Comparison of ENCODE assay signal across 29 mouse cellular contexts in genomic region chr4:124057607-124058006, GRCm38 (mm10).
"Had no signal": no experiment of that assay in that cellular context is flagged by ENCODE, and none has a peak within 500 bp of the region (broad histone marks: within the 10 kb centered on the region; RNA-seq: fewer than 3 reads in every experiment).

No protein-coding gene starts in this region.

- H3K4me1 ChIP-seq: limb, embryonic 12.5 days; limb, embryonic 13.5 days; limb, embryonic 15.5 days; lung, embryonic 15.5 days; megakaryocyte, embryonic 14.5 days; midbrain, embryonic 12.5 days; midbrain, embryonic 13.5 days; midbrain, embryonic 15.5 days; neural tube, embryonic 12.5 days; neural tube, embryonic 13.5 days had no signal

- H3K9me3 ChIP-seq: limb, embryonic 12.5 days; limb, embryonic 13.5 days; limb, embryonic 15.5 days; liver, embryonic 12.5 days; liver, embryonic 13.5 days; liver, embryonic 15.5 days; lung, embryonic 15.5 days; megakaryocyte, embryonic 14.5 days; midbrain, embryonic 10.5 days; midbrain, embryonic 12.5 days; midbrain, embryonic 13.5 days; midbrain, embryonic 15.5 days; neural tube, embryonic 12.5 days; neural tube, embryonic 13.5 days had no signal

- H3K4me3 ChIP-seq: limb, embryonic 12.5 days; limb, embryonic 13.5 days; limb, embryonic 15.5 days; liver, embryonic 12.5 days; liver, embryonic 13.5 days; liver, embryonic 15.5 days; lung, embryonic 15.5 days; megakaryocyte, embryonic 14.5 days; midbrain, embryonic 10.5 days; midbrain, embryonic 12.5 days; midbrain, embryonic 13.5 days; midbrain, embryonic 15.5 days; myocyte; neural tube, embryonic 12.5 days; neural tube, embryonic 13.5 days had no signal

- H3K27me3 ChIP-seq: limb, embryonic 12.5 days; limb, embryonic 13.5 days; limb, embryonic 15.5 days; liver, embryonic 12.5 days; liver, embryonic 13.5 days; liver, embryonic 15.5 days; lung, embryonic 15.5 days; megakaryocyte, embryonic 14.5 days; midbrain, embryonic 12.5 days; midbrain, embryonic 13.5 days; midbrain, embryonic 15.5 days; neural tube, embryonic 13.5 days had no signal

- H3K27ac ChIP-seq: limb, embryonic 12.5 days; limb, embryonic 13.5 days; limb, embryonic 15.5 days; liver, embryonic 12.5 days; liver, embryonic 13.5 days; liver, embryonic 14.5 days; liver, embryonic 15.5 days; lung, embryonic 15.5 days; macrophage; midbrain, embryonic 10.5 days; midbrain, embryonic 12.5 days; midbrain, embryonic 13.5 days; midbrain, embryonic 15.5 days; neural tube, embryonic 12.5 days; neural tube, embryonic 13.5 days had no signal

- H3K4me2 ChIP-seq: limb, embryonic 12.5 days; limb, embryonic 13.5 days; limb, embryonic 15.5 days; liver, embryonic 11.5 days; liver, embryonic 12.5 days; liver, embryonic 13.5 days; liver, embryonic 15.5 days; lung, embryonic 14.5 days; lung, embryonic 15.5 days; midbrain, embryonic 11.5 days; midbrain, embryonic 12.5 days; midbrain, embryonic 13.5 days; midbrain, embryonic 15.5 days; neural tube, embryonic 12.5 days; neural tube, embryonic 13.5 days had no signal

- H3K36me3 ChIP-seq: limb, embryonic 12.5 days; limb, embryonic 13.5 days; limb, embryonic 15.5 days; liver, embryonic 12.5 days; liver, embryonic 13.5 days; liver, embryonic 15.5 days; lung, embryonic 15.5 days; midbrain, embryonic 10.5 days; midbrain, embryonic 12.5 days; midbrain, embryonic 13.5 days; midbrain, embryonic 15.5 days; neural tube, embryonic 12.5 days; neural tube, embryonic 13.5 days had no signal

- H3K9ac ChIP-seq: limb, embryonic 12.5 days; limb, embryonic 13.5 days; limb, embryonic 15.5 days; liver, embryonic 12.5 days; liver, embryonic 13.5 days; liver, embryonic 14.5 days; liver, embryonic 15.5 days; liver, postnatal 0 days; lung, embryonic 14.5 days; lung, embryonic 15.5 days; midbrain, embryonic 12.5 days; midbrain, embryonic 13.5 days; midbrain, embryonic 15.5 days; neural tube, embryonic 12.5 days; neural tube, embryonic 13.5 days had no signal

- DNase-seq: left cerebral cortex, postnatal 4 days; liver; liver, embryonic 13.5 days; liver, postnatal 0 days; lung, adult 18-20 months; lung, adult 2 months; lung, embryonic 14.5 days; lung, postnatal 10 days; lung, postnatal 14 days; lung, postnatal 4 days; midbrain, embryonic 14.5 days had no signal
